Mouse (Mus musculus): ENCODE measurements around the gene Cltb. TPM values are rescaled to one million over a fixed set of nuclear protein-coding genes. Genes with fewer than 3 reads are reported as not detected.
A peak's percentile ranks its signal among the peaks of the same experiment; 100 is the strongest.

The Cltb gene
- total and polyA plus RNA-seq, 3 experiments, result 70.6 to 190 (median 73.6) TPM

GRCm38 (mm10) chr13:54596107-54596690 is 14.9 kb downstream of the Cltb start:
- no peak for DNase-seq

- DNase-seq, result no peak
These were observed 17.5 kb downstream of the Cltb start for GRCm38 (mm10) chr13:54593617-54594016.

GRCm38 (mm10) chr13:54591776-54592356 is 19.3 kb downstream of the Cltb start:
- DNase-seq, result no peak

GRCm38 (mm10) chr13:54589996-54590951 is 20.9 kb downstream of the Cltb start, which contains the start of the genes Nop16 and Higd2a:
Gene Nop16, minus strand, starts transcription at chr13:54590090.
Gene Higd2a, plus strand, starts transcription at chr13:54590207.
- DNase-seq, result peak; percentile 98

- DNase-seq, result no peak
These were observed 21.6 kb downstream of the Cltb start for GRCm38 (mm10) chr13:54589414-54589995.

- no peak for DNase-seq
These were observed 25.3 kb downstream of the Cltb start for GRCm38 (mm10) chr13:54585831-54586230.

GRCm38 (mm10) chr13:54582860-54583259 is 28.3 kb downstream of the Cltb start:
- DNase-seq, result no peak

GRCm38 (mm10) chr13:54582126-54582525 is 29.0 kb downstream of the Cltb start:
- peak; percentile 71 for DNase-seq

- DNase-seq, result no peak
These were observed 29.8 kb downstream of the Cltb start for GRCm38 (mm10) chr13:54581385-54581784.

GRCm38 (mm10) chr13:54577652-54578507 is 33.3 kb downstream of the Cltb start:
- no peak for DNase-seq

- DNase-seq, result peak; percentile 62
These were observed 35.7 kb downstream of the Cltb start for GRCm38 (mm10) chr13:54575489-54575888.

GRCm38 (mm10) chr13:54574854-54575481 is 36.2 kb downstream of the Cltb start, which contains the start of gene Arl10:
Gene Arl10, plus strand, starts transcription at chr13:54575015.
- peak; percentile 90 for DNase-seq

- DNase-seq, result no peak
These were observed 38.5 kb downstream of the Cltb start for GRCm38 (mm10) chr13:54572621-54573020.

GRCm38 (mm10) chr13:54571637-54572036 is 39.5 kb downstream of the Cltb start:
- DNase-seq, result peak; percentile 72

- DNase-seq, result peak; percentile 80
These were observed 40.4 kb downstream of the Cltb start for GRCm38 (mm10) chr13:54570736-54571135.

GRCm38 (mm10) chr13:54569282-54569681 is 41.9 kb downstream of the Cltb start:
- DNase-seq, result no peak

GRCm38 (mm10) chr13:54568380-54568779 is 42.8 kb downstream of the Cltb start:
- DNase-seq, result no peak

GRCm38 (mm10) chr13:54565594-54566345 is 45.4 kb downstream of the Cltb start:
- peak; percentile 54 for DNase-seq

- peak; percentile 96 for DNase-seq
These were observed 46.0 kb downstream of the Cltb start, which contains the start of gene 4833439L19Rik for GRCm38 (mm10) chr13:54565201-54565581. Gene 4833439L19Rik, minus strand, starts transcription at chr13:54565435.

Measured in adrenal gland, adult 2 months (tissue).